Mouse (Mus musculus) myocyte (in vitro differentiated cells): ENCODE measurements around the gene Msantd4. TPM values are rescaled to one million over a fixed set of nuclear protein-coding genes. Genes with fewer than 3 reads are reported as not detected.
"Not testable (repeated sequence)": the region's sequence is repeated elsewhere in the genome, so short reads cannot be mapped to it uniquely, and the experiment has no call there.

Experiments used
- H3K27me3 ChIP-seq: one replicate; pipeline ENCODE4 v1.6.1; 2011; ENCODE audit not compliant: control insufficient read depth, insufficient read depth, insufficient read length
- H3K36me3 ChIP-seq: one replicate; pipeline ENCODE4 v1.6.1; 2011; ENCODE audit not compliant: control insufficient read depth, insufficient read depth
- H3K4me2 ChIP-seq: one replicate; pipeline ENCODE4 v1.6.1; 2011; ENCODE audit warnings: low read depth, control low read depth
- H3K4me3 ChIP-seq: one replicate; pipeline ENCODE4 v1.5.1; 2011; ENCODE audit warnings: mild to moderate bottlenecking, control low read depth, moderate library complexity
- H3K79me2 ChIP-seq: one replicate; pipeline ENCODE4 v1.6.1; 2011; ENCODE audit not compliant: control insufficient read depth, insufficient read depth
- H3ac ChIP-seq: one replicate; pipeline ENCODE4 v1.6.1; 2011; ENCODE audit not compliant: control insufficient read depth, insufficient read length
- MAX ChIP-seq: IDR thresholded peaks from one replicate; pipeline ENCODE4 v1.6.1; 2011; ENCODE audit warnings: low read depth, mild to moderate bottlenecking, control low read depth
- MYOD1 ChIP-seq, 3 experiments: IDR thresholded peaks; one replicate each; pipeline ENCODE4 v1.6.1; 2011; ENCODE audit warnings: control low read depth in 2 of 3, low read depth in 2 of 3, mild to moderate bottlenecking in 2 of 3, moderate library complexity in 1 of 3; ENCODE audit not compliant: insufficient read length in 2 of 3, control insufficient read depth in 1 of 3
- MYOG ChIP-seq, 3 experiments: IDR thresholded peaks; one replicate each; pipeline ENCODE4 v1.6.1; 2011; ENCODE audit warnings: control low read depth in 2 of 3, low read depth in 2 of 3, mild to moderate bottlenecking in 2 of 3; ENCODE audit not compliant: insufficient read length in 2 of 3, control insufficient read depth in 1 of 3, insufficient read depth in 1 of 3
- POLR2A ChIP-seq: IDR thresholded peaks from one replicate; pipeline ENCODE4 v1.6.1; 2011; ENCODE audit warnings: low read depth, mild to moderate bottlenecking, control low read depth, moderate library complexity; ENCODE audit not compliant: insufficient read length
- POLR2AphosphoS2 ChIP-seq: IDR thresholded peaks from one replicate; pipeline ENCODE4 v1.6.1; 2011; ENCODE audit warnings: low read depth, control low read depth; ENCODE audit not compliant: insufficient read length
- REST ChIP-seq: IDR thresholded peaks from one replicate; pipeline ENCODE4 v1.6.1; 2011; ENCODE audit warnings: mild to moderate bottlenecking, control low read depth, moderate library complexity; ENCODE audit not compliant: insufficient read depth, insufficient read length
- SRF ChIP-seq: IDR thresholded peaks from one replicate; pipeline ENCODE4 v1.6.1; 2011; ENCODE audit warnings: low read depth; ENCODE audit not compliant: control insufficient read depth, insufficient read length
- TCF12 ChIP-seq: IDR thresholded peaks from one replicate; pipeline ENCODE4 v1.6.1; 2011; ENCODE audit warnings: mild to moderate bottlenecking, control low read depth; ENCODE audit not compliant: poor library complexity, insufficient read depth, severe bottlenecking
- TCF3 ChIP-seq: IDR thresholded peaks from one replicate; pipeline ENCODE4 v1.6.1; 2011; ENCODE audit warnings: low read depth, control low read depth; ENCODE audit not compliant: insufficient read length
- USF1 ChIP-seq: IDR thresholded peaks from one replicate; pipeline ENCODE4 v1.6.1; 2011; ENCODE audit warnings: low read depth, mild to moderate bottlenecking, control low read depth, moderate library complexity
- polyA plus RNA-seq: library from polyadenylated mRNA; unstranded; fragments of >200 nt; fragmentation: generic; extraction: Trizol; gene quantifications from one replicate; pipeline ENCODE4 v1.2.1, GENCODE M21; 2012; ENCODE audit warnings: missing spikeins

Gene Msantd4
- 15.8 TPM for polyA plus RNA-seq

- peaks cover 38% of the 10 kb centered on the region for H3K79me2 ChIP-seq
- TF ChIP-seq USF1: peak; percentile 99
- TF ChIP-seq SRF: peak; percentile 19
- peak; percentile 46 for TF ChIP-seq POLR2A
- TF ChIP-seq REST: no peak
- TF ChIP-seq POLR2AphosphoS2: peak; percentile 43
- TF ChIP-seq MYOD1 (IDR thresholded peaks at IDR 0.05; ENCODE audit: control insufficient read depth in 1 of 3, insufficient read length in 2 of 3, low read depth in 2 of 3): peak in 1 of 3 experiments; percentile 10
- TF ChIP-seq MYOG (IDR thresholded peaks at IDR 0.05; ENCODE audit: control insufficient read depth in 1 of 3, insufficient read depth in 1 of 3, insufficient read length in 2 of 3, low read depth in 2 of 3): no peak
- no peaks in the 10 kb centered on the region for H3K27me3 ChIP-seq
- peak within 1 kb of the TSS; percentile 81 for H3K4me3 ChIP-seq
- H3K36me3 ChIP-seq: no peaks in the 10 kb centered on the region
- H3ac ChIP-seq: peak within 1 kb of the TSS; percentile 31
- H3K4me2 ChIP-seq: peak within 1 kb of the TSS; percentile 95
These were observed at the start of gene Msantd4 for GRCm38 (mm10) chr9:4375828-4376639. Gene Msantd4, plus strand, starts transcription at chr9:4376562.

- Histone ChIP-seq H3K4me2 (no peak overlapping the region), H3ac (no peak overlapping the region), H3K36me3 (no peaks in the 10 kb centered on the region), H3K27me3 (no peaks in the 10 kb centered on the region), H3K79me2 (no peaks in the 10 kb centered on the region), H3K4me3 (no peak overlapping the region)
- no peak for TF ChIP-seq MYOG (IDR thresholded peaks at IDR 0.05; ENCODE audit: control insufficient read depth in 1 of 3, insufficient read depth in 1 of 3, insufficient read length in 2 of 3, low read depth in 2 of 3)
- no peak for TF ChIP-seq TCF12
- TF ChIP-seq MAX: no peak
These were observed 23.2 kb upstream of the Msantd4 start for GRCm38 (mm10) chr9:4353163-4353562.

GRCm38 (mm10) chr9:4376640-4377120 lies 318 bp downstream of the Msantd4 start:
- TF ChIP-seq POLR2A (peak; percentile 33), TCF3 (no peak)
- no peaks in the 10 kb centered on the region for H3K27me3 ChIP-seq
- peak overlapping the region; percentile 31 for H3ac ChIP-seq
- H3K4me3 ChIP-seq: peak overlapping the region; percentile 81
- peak overlapping the region; percentile 65 for H3K4me2 ChIP-seq
- H3K36me3 ChIP-seq: no peaks in the 10 kb centered on the region
- peaks cover 44% of the 10 kb centered on the region for H3K79me2 ChIP-seq

GRCm38 (mm10) chr9:4400801-4401200 lies 24.4 kb downstream of the Msantd4 start:
- H3K27me3 ChIP-seq, H3K79me2 ChIP-seq, H3ac ChIP-seq, H3K4me2 ChIP-seq, H3K36me3 ChIP-seq, H3K4me3 ChIP-seq: not testable (repeated sequence)

Other genes starting within 250 kb of the Msantd4 start
- 7.6 TPM for gene Aasdhppt, start 67.1 kb upstream of the Msantd4 start, polyA plus RNA-seq
- 0.85 TPM for gene Kbtbd3, start 66.7 kb upstream of the Msantd4 start, polyA plus RNA-seq